Mouse (Mus musculus): ENCODE measurements around the gene Clpx. TPM values are rescaled to one million over a fixed set of nuclear protein-coding genes. Genes with fewer than 3 reads are reported as not detected.

The Clpx gene
- polyA plus RNA-seq (2011; ENCODE audit: insufficient read depth, insufficient read length, low read depth, missing spikeins), result 29.6 and 31.5 TPM in 2 replicates

DNA sequence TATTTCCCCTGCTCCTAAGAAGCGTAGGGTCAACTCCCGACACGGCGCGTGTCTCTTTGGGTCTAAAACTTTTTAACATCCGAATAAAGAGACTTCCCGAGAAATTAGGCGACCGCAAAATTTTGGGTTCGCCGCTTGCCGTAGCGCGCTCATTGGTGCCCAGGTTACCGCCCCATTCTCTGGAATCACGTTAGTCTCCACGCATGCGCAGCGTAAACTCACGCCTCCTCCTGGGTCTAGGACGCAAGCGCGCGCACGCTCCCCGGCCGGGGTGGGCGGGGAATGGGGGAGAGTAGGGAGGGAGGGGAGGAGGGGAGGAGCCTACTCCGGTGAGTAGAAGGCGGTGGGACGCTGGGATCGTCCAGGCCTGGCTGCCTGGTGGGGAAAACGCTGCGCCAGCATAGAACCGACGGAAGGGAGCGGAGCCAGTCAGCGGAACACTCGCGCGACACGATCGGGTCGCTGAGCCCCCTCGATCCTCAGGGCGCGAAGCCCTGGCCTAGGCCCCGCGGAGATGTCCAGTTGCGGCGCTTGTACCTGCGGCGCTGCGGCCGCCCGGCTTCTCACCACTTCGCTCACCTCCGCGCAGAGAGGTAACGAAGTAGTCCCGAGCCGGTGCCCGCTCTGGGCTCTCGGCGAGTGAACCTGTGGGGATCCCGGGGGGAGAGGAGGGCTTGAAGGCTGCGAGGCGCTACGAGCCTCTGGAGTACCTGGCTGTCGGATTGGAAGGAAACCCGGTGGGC lies at the start of gene Clpx:
TSS of gene Clpx (plus strand) at position 288 of the 743 bp plus-strand sequence.
- H3K27ac ChIP-seq (ENCODE audit: insufficient read depth, low read length), result peak within 1 kb of the TSS; percentile 43
- TF ChIP-seq CTCF (IDR thresholded peaks at IDR 0.05; ENCODE audit: low read depth, low read length) (no peak), EP300 (IDR thresholded peaks at IDR 0.05; ENCODE audit: insufficient read depth, low read depth, low read length) (no peak), POLR2A (IDR thresholded peaks at IDR 0.05; ENCODE audit: insufficient read depth, low read length) (no peak)
- no peaks in the 10 kb centered on the region for H3K4me1 ChIP-seq (ENCODE audit: control insufficient read depth, insufficient read depth, low read length)
- no peaks in the 10 kb centered on the region for H3K27me3 ChIP-seq (ENCODE audit: control insufficient read depth, insufficient read depth, low read length, poor library complexity, severe bottlenecking)
- no peaks in the 10 kb centered on the region for H3K9me3 ChIP-seq (replicated peaks; ENCODE audit: control insufficient read depth, insufficient read depth, low read length, poor library complexity, severe bottlenecking)
- peak within 1 kb of the TSS; percentile 74 for H3K9ac ChIP-seq (ENCODE audit: low read depth, poor library complexity, severe bottlenecking)
- H3K4me3 ChIP-seq (ENCODE audit: low read depth, low read length), result peak within 1 kb of the TSS; percentile 93
- peaks cover 4% of the 10 kb centered on the region; the same call in 1 of the 2 replicates for H3K36me3 ChIP-seq (ENCODE audit: control insufficient read depth, insufficient read depth, low read length, poor library complexity, severe bottlenecking)

DNA sequence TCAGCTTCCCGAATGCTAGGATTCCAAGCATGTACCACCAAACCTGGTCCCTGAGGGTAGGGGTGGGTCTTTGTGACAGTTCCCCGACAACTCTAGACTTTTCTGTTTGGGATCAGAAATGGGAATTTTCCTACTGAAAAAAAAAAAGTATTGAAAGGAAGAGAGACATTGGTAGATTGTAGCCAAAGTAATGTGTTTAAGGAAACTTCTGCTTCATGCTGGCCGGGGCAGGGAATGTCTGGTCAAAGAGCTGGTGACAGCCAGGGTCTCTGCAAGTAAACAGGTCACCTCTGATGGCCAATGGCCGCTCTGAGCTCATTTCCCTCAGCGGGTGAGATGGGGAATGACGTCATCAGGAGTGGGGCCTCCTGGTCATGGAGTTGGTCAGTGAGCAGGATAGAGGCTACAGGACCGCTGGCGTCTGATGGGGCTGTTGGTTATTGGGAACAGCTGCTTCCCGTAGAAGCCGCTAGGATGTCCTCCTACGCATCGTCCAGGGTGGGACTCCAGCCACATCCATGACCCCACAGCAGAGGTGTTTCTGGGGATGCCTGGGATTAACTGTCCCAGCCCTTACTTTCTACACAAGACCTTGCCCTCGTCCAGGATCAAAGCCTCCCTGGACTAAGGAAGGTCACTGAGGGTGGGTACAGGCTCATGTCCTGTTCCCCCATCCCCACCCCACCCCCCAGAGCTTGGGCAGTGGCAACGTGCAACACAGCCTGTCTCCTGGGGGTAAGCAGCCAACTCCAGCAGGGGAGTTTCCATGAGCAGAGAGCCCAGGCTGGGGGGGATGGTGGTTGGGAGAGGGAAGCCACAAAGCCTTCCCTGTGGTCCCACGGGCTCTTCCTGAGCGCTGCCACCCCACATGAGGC lies 46.3 kb upstream of the Clpx start:
- Histone ChIP-seq H3K36me3 (ENCODE audit: control insufficient read depth, insufficient read depth, low read length, poor library complexity, severe bottlenecking) (no peaks in the 10 kb centered on the region), H3K4me1 (ENCODE audit: control insufficient read depth, insufficient read depth, low read length) (no peaks in the 10 kb centered on the region), H3K9ac (ENCODE audit: low read depth, poor library complexity, severe bottlenecking) (no peak overlapping the region), H3K9me3 (replicated peaks; ENCODE audit: control insufficient read depth, insufficient read depth, low read length, poor library complexity, severe bottlenecking) (no peaks in the 10 kb centered on the region), H3K27me3 (ENCODE audit: control insufficient read depth, insufficient read depth, low read length, poor library complexity, severe bottlenecking) (no peaks in the 10 kb centered on the region), H3K27ac (ENCODE audit: insufficient read depth, low read length) (no peak overlapping the region), H3K4me3 (ENCODE audit: low read depth, low read length) (no peak overlapping the region)
- no peak for TF ChIP-seq POLR2A (IDR thresholded peaks at IDR 0.05; ENCODE audit: insufficient read depth, low read length)
- no peak for TF ChIP-seq EP300 (IDR thresholded peaks at IDR 0.05; ENCODE audit: insufficient read depth, low read depth, low read length)
- no peak for TF ChIP-seq CTCF (IDR thresholded peaks at IDR 0.05; ENCODE audit: low read depth, low read length)

DNA sequence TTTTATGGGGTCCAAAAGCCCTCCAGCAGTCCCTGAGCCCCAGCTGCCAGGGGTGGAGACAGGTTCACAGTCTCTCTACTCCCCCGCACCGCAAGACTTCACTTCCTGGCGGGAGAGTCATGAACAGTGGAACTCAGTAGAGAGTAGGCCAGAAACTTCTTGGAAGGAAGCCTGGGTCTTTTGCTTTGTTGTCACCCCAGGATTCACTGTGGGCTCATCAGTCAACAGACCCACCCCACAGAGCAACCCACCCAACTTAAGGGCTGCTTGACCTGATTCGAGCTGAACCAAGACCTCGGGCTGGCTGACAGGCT lies 45.7 kb upstream of the Clpx start:
- Histone ChIP-seq H3K27me3 (ENCODE audit: control insufficient read depth, insufficient read depth, low read length, poor library complexity, severe bottlenecking) (no peaks in the 10 kb centered on the region), H3K9me3 (replicated peaks; ENCODE audit: control insufficient read depth, insufficient read depth, low read length, poor library complexity, severe bottlenecking) (no peaks in the 10 kb centered on the region), H3K36me3 (ENCODE audit: control insufficient read depth, insufficient read depth, low read length, poor library complexity, severe bottlenecking) (no peaks in the 10 kb centered on the region), H3K27ac (ENCODE audit: insufficient read depth, low read length) (no peak overlapping the region), H3K9ac (ENCODE audit: low read depth, poor library complexity, severe bottlenecking) (no peak overlapping the region), H3K4me1 (ENCODE audit: control insufficient read depth, insufficient read depth, low read length) (no peaks in the 10 kb centered on the region), H3K4me3 (ENCODE audit: low read depth, low read length) (no peak overlapping the region)
- TF ChIP-seq CTCF (IDR thresholded peaks at IDR 0.05; ENCODE audit: low read depth, low read length), result no peak
- no peak for TF ChIP-seq EP300 (IDR thresholded peaks at IDR 0.05; ENCODE audit: insufficient read depth, low read depth, low read length)
- no peak for TF ChIP-seq POLR2A (IDR thresholded peaks at IDR 0.05; ENCODE audit: insufficient read depth, low read length)

DNA sequence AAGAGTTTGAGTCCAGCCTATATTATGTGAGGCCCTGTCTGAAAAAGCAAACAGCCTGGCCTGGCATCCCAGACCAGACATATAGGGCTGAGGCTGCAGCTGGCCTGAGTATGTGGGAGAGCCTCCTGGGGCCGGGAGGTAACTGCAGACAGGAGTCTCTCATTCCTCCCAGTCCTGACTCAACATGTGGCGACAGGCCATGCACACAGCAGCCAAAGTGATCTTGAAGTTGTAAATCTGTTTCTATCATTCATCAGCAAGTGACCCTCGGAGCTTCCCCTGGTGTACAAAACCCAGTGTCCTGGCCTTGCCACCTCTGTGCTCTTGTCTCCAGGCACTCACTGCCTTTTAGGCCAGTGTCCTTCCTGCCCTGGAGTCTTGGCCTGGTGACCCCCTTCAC lies 42.0 kb upstream of the Clpx start:
- Histone ChIP-seq H3K27me3 (ENCODE audit: control insufficient read depth, insufficient read depth, low read length, poor library complexity, severe bottlenecking) (no peaks in the 10 kb centered on the region), H3K27ac (ENCODE audit: insufficient read depth, low read length) (no peak overlapping the region), H3K9me3 (replicated peaks; ENCODE audit: control insufficient read depth, insufficient read depth, low read length, poor library complexity, severe bottlenecking) (no peaks in the 10 kb centered on the region), H3K4me3 (ENCODE audit: low read depth, low read length) (no peak overlapping the region), H3K4me1 (ENCODE audit: control insufficient read depth, insufficient read depth, low read length) (peaks cover 1% of the 10 kb centered on the region), H3K9ac (ENCODE audit: low read depth, poor library complexity, severe bottlenecking) (no peak overlapping the region), H3K36me3 (ENCODE audit: control insufficient read depth, insufficient read depth, low read length, poor library complexity, severe bottlenecking) (no peaks in the 10 kb centered on the region)
- TF ChIP-seq EP300 (IDR thresholded peaks at IDR 0.05; ENCODE audit: insufficient read depth, low read depth, low read length), result no peak
- TF ChIP-seq CTCF (IDR thresholded peaks at IDR 0.05; ENCODE audit: low read depth, low read length), result no peak
- TF ChIP-seq POLR2A (IDR thresholded peaks at IDR 0.05; ENCODE audit: insufficient read depth, low read length), result no peak

DNA sequence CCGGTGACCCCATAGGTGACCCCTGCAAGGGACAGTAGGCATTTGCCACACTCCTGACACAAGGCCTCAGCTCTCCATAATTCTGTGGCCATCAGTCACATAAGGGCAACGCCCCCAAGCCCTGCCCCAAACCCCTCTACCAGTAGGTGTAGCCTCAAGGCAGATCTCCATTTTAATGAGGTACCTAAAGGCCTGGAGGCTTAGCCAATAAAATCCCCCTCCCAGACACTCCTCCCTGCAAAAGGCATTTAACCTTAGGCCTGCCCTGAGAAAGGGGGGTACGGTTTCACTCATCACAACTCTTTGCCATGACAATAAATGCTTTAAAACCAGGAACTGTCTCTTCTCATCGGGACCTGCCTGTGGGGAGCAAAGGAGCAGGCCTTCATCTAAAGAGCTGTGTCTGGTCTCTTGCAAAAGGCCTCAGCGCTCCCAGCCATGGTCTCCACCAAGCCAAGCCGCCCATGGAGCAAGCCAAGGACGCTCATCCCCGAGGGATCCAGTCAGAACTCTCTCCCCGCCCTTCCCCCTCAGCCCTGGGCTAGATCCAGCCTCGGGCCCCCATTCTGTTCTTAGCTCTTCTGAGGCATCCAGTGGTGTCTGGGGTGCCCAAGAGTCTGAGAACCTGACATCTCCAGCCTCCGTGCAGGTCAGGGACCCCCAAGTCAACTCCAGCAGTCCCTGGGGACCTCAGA lies 38.0 kb upstream of the Clpx start:
- H3K4me1 ChIP-seq (ENCODE audit: control insufficient read depth, insufficient read depth, low read length), result peaks cover 1% of the 10 kb centered on the region
- H3K36me3 ChIP-seq (ENCODE audit: control insufficient read depth, insufficient read depth, low read length, poor library complexity, severe bottlenecking), result no peaks in the 10 kb centered on the region
- no peaks in the 10 kb centered on the region for H3K9me3 ChIP-seq (replicated peaks; ENCODE audit: control insufficient read depth, insufficient read depth, low read length, poor library complexity, severe bottlenecking)
- no peaks in the 10 kb centered on the region for H3K27me3 ChIP-seq (ENCODE audit: control insufficient read depth, insufficient read depth, low read length, poor library complexity, severe bottlenecking)
- H3K27ac ChIP-seq (ENCODE audit: insufficient read depth, low read length), result peak overlapping the region; percentile 45; the same call in 1 of the 2 replicates
- H3K4me3 ChIP-seq (ENCODE audit: low read depth, low read length), result no peak overlapping the region
- peak overlapping the region; percentile 10; the same call in 1 of the 2 replicates for H3K9ac ChIP-seq (ENCODE audit: low read depth, poor library complexity, severe bottlenecking)
- TF ChIP-seq CTCF (IDR thresholded peaks at IDR 0.05; ENCODE audit: low read depth, low read length) (no peak), EP300 (IDR thresholded peaks at IDR 0.05; ENCODE audit: insufficient read depth, low read depth, low read length) (no peak), POLR2A (IDR thresholded peaks at IDR 0.05; ENCODE audit: insufficient read depth, low read length) (no peak)

Data from ES-Bruce4 (cell line).